Mouse (Mus musculus) cerebellum, adult 18-20 months (tissue): ENCODE measurements at regions not wholly inside any gene's neighbourhood (a gene's known extent, or its start where the extent isn't known, plus 50 kb on each side); places are given as distances from the start of the nearest gene placed in this dataset.

Experiments used
- DNase-seq, 2 experiments: peaks; one replicate each; pipeline ENCODE4 v3.0.0; 2021

DNA sequence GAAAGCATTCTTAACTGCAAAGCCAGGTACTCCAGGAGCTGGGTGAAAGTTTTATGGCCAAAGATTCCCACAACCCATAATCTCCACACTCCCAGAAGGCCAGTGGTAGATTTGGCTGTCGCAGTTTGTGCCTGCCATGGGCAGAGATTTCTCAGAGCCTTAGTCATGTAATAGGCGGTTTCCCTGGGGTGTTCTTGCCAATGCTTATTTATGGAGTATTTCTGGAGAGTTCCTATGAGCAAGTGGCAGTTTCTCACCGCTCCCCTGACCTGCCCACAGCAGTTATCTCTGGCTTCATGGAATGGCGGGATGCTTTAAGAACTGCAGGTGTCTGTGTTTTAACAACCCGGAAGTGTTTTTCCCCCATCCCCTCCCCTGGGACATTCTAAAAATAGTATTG lies 179.8 kb downstream of the 4933412E24Rik start:
- no peak for DNase-seq

DNA sequence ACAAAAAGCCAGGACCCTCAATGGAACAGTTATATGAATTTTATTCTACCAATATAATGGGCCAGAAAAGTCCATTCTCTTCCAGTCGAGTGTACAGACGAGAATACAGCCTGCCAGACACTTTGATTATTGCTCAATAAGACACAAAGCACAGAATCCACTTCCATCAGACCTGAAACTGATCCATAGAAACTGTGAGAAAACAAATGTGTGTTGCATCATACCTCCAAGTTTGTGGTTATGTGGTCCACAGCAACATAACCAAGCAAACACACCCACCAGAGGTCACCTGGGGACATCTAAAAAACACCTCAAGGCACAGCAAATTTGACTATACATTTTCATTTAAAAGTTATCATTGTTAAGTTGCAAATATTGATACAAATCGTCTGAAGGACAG lies 183.2 kb downstream of the 4933412E24Rik start:
- DNase-seq: no peak

DNA sequence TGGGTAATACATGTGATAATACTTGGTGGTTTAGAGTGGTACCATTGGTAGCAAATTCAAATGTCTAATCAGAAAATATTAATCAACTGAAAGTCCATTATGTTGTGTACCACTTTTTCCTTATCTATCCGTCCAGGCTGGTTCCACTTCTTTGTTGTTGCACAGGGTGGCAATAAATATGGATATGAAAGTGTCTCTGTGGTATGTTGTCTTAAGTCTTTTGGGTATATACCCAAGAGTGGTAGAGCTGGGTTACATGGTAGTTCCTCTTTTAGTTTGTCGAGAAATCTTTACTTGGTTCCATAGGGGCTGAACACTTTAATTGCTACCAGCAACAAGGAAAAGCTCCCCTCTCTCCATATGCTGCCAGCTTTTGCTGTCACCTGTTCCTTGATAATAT lies 184.9 kb downstream of the 4933412E24Rik start:
- no peak for DNase-seq

- no peak for DNase-seq
Observed at GRCm38 (mm10) chr15:59830553-59831462, 185.6 kb downstream of the 4933412E24Rik start.

- peak; percentile 81 to 85 for DNase-seq
Observed at GRCm38 (mm10) chr15:59828421-59828820, 188.0 kb downstream of the 4933412E24Rik start.

DNA sequence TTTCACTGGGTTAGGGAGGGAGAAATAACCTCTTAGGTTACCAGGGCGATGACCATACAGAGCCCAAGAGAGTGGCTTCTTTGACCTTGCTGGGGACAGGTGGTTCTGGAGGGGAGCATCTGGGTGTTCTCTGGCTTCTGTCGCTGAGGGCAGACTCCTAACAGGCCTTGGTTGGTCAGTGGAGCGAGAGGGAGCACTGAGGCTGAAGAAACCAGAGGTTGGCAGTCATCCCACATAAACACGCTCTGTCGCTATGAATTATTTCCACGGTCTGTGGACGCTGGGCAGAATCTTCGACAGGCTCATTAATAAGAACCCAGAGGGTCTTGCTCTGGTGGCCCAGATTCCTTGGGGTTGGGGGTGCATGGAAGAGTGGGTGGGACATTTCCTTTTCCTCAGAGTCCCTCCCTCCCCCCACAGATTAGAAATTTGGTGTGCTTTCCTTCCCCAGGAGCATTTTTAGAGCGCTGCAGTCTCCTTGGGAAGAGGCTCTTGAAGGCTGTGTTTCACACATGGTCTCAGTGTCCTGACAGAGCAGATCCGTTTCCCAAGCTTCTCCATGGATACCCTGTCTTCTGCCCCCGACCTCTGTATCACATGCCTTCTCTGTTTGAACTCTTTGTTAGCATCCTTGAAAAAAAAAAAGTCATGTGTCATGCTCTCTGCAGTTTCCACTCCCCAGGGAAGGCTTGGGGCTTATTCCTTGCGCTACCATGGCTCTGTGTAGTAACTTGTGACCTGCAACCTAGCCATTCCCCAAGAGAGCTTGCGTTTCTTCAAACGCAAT lies 190.1 kb downstream of the 4933412E24Rik start:
- DNase-seq: peak; percentile 52 to 54

DNA sequence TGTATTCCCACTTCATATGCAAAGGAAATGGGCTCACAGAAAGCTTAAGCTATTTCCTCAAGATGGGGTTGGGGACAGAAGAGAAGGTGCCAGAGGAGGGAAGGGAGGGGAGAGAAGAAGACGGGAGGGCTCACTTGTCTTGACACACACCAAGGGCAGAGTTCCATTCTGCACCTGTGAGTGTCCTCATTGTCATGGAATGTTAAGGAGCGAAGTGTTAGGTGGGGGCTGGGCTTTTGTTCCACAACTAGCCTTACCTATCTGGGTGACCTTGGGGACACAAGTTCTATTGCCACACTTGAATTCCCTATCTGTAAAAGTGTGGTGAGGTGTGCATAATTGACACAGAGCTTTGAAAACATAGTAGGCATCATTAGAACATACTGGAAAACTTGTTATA lies 192.5 kb downstream of the 4933412E24Rik start:
- no peak for DNase-seq

GRCm38 (mm10) chr15:59822995-59823681 lies 193.3 kb downstream of the 4933412E24Rik start:
- DNase-seq: no peak

DNA sequence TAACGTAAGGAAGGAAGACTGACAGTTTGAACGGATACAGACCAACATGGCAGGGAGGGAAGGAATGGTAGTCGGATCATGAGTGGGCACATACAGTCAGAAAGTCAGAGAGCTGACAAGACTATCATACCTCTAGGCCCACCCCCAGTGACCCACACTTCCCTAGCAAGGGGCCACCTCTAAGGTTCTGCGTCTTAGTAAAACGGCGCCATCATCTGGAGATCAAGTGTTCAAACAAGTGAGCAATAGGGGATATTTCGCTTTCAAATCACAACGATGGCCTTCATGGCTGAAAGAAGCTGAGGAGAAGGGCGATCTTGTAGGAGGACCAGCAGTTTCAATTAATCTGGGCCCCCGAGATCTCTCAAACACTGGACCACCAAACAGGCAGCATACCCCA lies 196.1 kb downstream of the 4933412E24Rik start:
- DNase-seq: no peak

DNA sequence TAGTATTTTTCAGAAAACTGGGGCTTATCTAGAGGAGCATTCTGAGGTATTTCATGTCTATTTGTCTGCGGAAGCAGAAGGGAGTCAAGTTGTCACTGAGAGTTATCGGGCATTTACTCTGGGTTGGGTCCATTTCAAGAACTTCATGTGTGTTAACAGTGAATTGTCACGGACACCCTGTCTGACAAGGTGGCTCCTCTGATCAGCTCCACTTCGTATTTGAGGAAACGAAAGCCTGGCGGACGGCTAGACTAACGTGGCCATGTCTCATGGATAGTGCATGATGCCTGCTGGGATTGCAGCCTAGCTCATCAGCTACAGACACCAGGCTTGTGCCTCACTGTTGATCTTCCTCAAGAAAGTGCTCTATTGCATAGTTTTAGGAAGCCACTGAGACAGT lies 200.4 kb downstream of the 4933412E24Rik start:
- DNase-seq: no peak

GRCm38 (mm10) chr15:59811566-59811965 lies 204.8 kb downstream of the 4933412E24Rik start:
- no peak for DNase-seq

- DNase-seq: no peak
Observed at GRCm38 (mm10) chr15:59809361-59809760, 207.1 kb downstream of the 4933412E24Rik start.

- DNase-seq: no peak
Observed at GRCm38 (mm10) chr15:59807723-59808122, 208.7 kb downstream of the 4933412E24Rik start.

GRCm38 (mm10) chr15:59805771-59806170 lies 210.6 kb downstream of the 4933412E24Rik start:
- no peak for DNase-seq

GRCm38 (mm10) chr15:59804821-59805220 lies 211.6 kb downstream of the 4933412E24Rik start:
- DNase-seq: no peak

- DNase-seq: no peak
Observed at GRCm38 (mm10) chr15:59804394-59804793, 212.0 kb downstream of the 4933412E24Rik start.

DNA sequence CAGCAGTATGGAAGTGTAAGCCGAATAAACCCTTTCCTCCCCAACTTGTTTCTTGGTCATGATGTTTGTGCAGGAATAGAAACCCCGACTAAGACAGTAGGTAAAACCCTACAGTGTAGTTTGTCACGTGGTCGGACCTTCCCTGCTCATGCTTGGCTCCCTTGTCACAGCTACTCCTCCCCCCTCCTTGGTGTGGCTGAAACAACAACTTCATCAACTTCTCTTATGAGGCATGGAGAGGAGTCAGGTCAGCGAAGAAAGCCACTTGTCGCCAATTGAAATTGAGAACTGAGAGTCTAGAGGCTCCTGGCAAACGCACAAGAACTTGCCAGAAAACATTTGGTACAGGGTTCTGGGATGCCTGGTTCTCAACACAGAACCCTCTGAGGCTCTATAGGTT lies 214.1 kb downstream of the 4933412E24Rik start:
- DNase-seq: no peak

DNA sequence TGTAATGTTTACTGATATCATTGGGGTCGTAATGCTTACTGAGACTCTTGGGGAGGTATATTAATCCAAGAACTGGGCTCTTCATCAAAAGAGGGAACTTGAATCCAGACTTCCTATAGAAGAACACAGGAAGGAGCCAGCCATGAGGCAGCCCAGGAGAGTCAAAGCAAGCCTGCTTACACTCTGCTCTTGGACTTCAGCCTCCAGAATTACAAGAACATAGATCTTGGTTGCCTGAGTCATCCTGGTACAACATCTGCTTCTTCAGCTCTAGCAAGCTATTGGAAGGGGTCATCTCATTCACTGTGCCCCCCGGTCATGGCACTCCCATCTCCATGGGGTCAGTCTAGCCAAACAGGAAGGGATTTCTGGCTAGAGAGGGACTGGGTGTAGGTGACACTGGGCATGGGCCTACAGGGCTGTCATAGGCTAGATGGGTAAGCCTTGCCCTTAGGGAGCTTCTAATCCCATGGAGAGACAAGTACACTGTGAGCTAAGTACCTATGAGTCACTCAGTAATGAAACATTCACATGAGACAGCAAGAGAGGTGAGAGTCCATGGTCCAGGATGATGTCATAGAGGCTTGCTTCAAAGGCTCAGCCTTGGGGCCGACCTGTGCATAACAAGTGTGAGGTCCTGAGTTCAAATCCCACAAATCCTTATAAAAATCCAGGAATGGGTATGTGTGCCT lies 217.1 kb downstream of the 4933412E24Rik start:
- no peak for DNase-seq

DNA sequence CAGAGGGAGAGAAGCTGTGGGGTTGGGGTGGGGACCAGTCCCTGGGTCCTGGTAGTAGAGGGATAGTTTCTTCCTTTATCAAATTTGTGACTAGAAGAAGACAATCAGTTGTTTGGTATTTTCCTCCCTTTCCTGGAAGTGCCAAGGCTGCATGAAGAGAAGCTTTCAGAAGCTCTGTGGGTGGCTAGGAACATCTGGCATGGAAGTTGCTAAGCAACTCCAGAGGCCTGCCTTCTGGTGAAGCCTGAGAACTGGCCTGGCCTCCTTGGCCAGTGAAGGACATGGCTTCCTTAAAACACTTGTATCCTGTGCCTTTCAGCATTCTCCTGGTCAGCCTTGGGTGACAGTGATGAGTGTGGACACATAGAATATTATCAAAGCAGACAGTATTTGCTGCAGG lies 217.9 kb downstream of the 4933412E24Rik start:
- DNase-seq: no peak

GRCm38 (mm10) chr15:59795717-59796116 lies 220.7 kb downstream of the 4933412E24Rik start:
- DNase-seq: peak; percentile 47 to 62

DNA sequence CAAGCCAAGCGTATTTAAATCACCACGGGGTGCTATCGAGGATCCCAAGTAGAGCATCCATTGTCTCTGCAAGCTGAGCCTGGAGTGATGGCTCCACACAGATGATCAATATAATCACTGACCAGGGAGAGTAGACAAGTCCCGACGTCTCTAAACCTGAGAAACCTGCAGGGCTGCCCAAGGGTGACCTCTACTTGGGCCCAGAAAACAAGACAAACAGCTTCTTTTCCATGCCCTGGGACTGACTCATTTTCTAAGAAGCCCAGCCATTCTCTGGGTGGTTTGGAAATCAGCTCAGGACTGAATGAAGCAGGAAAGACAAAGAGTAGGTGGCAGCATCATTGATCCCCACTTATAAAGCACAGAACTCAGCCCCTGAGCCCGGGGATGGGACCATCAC lies 221.5 kb downstream of the 4933412E24Rik start:
- no peak for DNase-seq

DNA sequence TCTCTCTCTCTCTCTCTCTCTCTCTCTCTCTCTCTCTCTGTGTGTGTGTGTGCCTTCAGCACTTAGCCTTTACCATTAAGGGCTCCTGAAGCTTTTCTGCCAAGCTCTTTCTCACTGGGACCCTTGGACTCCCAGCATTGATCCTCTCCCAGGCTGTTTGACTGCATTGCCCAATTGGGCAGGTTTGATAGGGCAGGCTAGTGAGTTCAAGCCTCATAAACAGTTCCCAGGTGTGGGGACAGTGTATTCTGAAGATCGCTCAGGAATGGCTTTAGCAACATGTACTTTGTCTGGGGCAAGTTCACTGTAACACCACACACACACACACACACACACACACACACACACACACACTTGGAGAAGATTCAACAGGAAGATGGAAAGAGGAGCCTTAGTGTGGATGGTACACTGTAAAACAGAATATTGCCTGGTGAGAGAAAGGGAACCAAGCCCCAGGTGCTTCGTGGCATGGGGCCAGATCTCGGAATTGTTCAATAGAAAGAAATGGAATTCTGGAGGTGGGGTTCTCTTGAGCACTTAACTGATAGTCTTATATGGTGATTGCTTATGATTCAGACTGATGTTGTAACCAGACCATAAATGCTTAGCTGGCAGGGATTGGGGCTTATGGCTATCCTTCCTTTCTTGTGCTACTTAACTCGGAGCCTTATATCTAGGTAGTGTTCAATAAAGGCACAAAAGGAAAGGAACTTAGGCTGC lies 229.5 kb downstream of the 4933412E24Rik start:
- DNase-seq: no peak
